Comparison of ENCODE assay signal across 16 mouse cellular contexts in genomic region chr9:43741277-43741676, GRCm38 (mm10). TPM values are rescaled to one million over a fixed set of nuclear protein-coding genes. Genes with fewer than 3 reads are reported as not detected.
DNase-seq lines count a peak whose midpoint lies in the region; TF ChIP-seq lines count a peak whose summit lies in the region.
"Had no signal": no experiment of that assay in that cellular context is flagged by ENCODE, and none has a peak within 500 bp of the region (broad histone marks: within the 10 kb centered on the region; RNA-seq: fewer than 3 reads in every experiment).

No protein-coding gene starts in this region.

- H3K9me3 ChIP-seq in CH12.LX (replicated peaks; ENCODE audit: low read length) = no peaks in the 10 kb centered on the region
- H3K9me3 ChIP-seq in MEL (replicated peaks; ENCODE audit: insufficient read depth, low read length) = no peaks in the 10 kb centered on the region

- H3K27me3 ChIP-seq in CH12.LX (replicated peaks) (peaks cover 67% of the 10 kb centered on the region), MEL (ENCODE audit: control insufficient read depth in 1 of 2, insufficient read depth in 2 of 2, low read length in 2 of 2) (no peaks in the 10 kb centered on the region)

- peak; percentile 63 for TF ChIP-seq EP300 in CH12.LX (IDR thresholded peaks at IDR 0.05; ENCODE audit: low read length)
- TF ChIP-seq EP300 in MEL (IDR thresholded peaks at IDR 0.05; ENCODE audit: low read depth in 1 of 2, low read length in 2 of 2) = peak; percentile 77 to 83

- TF ChIP-seq POLR2A in CH12.LX (IDR thresholded peaks at IDR 0.05; ENCODE audit: low read depth, low read length) = no peak
- no peak for TF ChIP-seq POLR2A in MEL (IDR thresholded peaks at IDR 0.05; ENCODE audit: control insufficient read depth in 1 of 2, insufficient read depth in 1 of 2, low read depth in 1 of 2, low read length in 2 of 2, poor library complexity in 1 of 2)

- H3K79me2 ChIP-seq in CH12.LX (replicated peaks; ENCODE audit: control insufficient read depth, extremely low read depth, insufficient read depth, poor library complexity, severe bottlenecking) = no peaks in the 10 kb centered on the region
- peaks cover 20% of the 10 kb centered on the region for H3K79me2 ChIP-seq in MEL (ENCODE audit: control insufficient read depth, insufficient read depth, low read length, poor library complexity)

- no peak overlapping the region for H3K4me2 ChIP-seq in CH12.LX (ENCODE audit: insufficient read depth, low read depth, poor library complexity, severe bottlenecking)

- no peak for TF ChIP-seq CTCF in CH12.LX (conservative IDR thresholded peaks at IDR 0.05 in 1 of 2, IDR thresholded peaks at IDR 0.05 in 1 of 2; ENCODE audit: low read depth in 2 of 2, low read length in 2 of 2)
- TF ChIP-seq CTCF in MEL (IDR thresholded peaks at IDR 0.05 in 2 of 3, conservative IDR thresholded peaks at IDR 0.05 in 1 of 3; ENCODE audit: control insufficient read depth in 1 of 3, insufficient read depth in 1 of 3, low read depth in 2 of 3, low read length in 3 of 3, poor library complexity in 1 of 3, severe bottlenecking in 1 of 3) = no peak

- dilution Hi-C loops in CH12.LX (cut with MboI; ENCODE audit: extremely low pct_ligation_motif_present, extremely low pct_unique_long_range_greater_than_20kb, low sequenced_read_pairs) = no loop called here

- DNase-seq in CH12.LX (ENCODE audit: extremely low read depth) (no peak), MEL (ENCODE audit: low read depth, low spot score) (peak; percentile 46)
- no peak for DNase-seq in frontal cortex, postnatal 14 days (ENCODE audit: low spot score in 2 of 2)
- no peak for DNase-seq in heart, adult 11 months
- DNase-seq: adrenal gland, adult 2 months; adrenal gland, adult 8-10 months; adrenal gland, postnatal 10 days; adrenal gland, postnatal 14 days; adrenal gland, postnatal 25 days; adrenal gland, postnatal 36 days; B cell, adult 2 months; cerebellum, adult 11 months; cerebellum, adult 18-20 months; cerebellum, adult 2 months; cerebellum, adult 8-10 months had no signal

- H3K4me1 ChIP-seq in CH12.LX (ENCODE audit: control insufficient read depth in 1 of 2, insufficient read depth in 2 of 2) (peaks cover 4 to 20% of the 10 kb centered on the region in 2 experiments; a peak in 3 of 4 replicates), MEL (ENCODE audit: control insufficient read depth in 1 of 2, insufficient read depth in 2 of 2, low read length in 2 of 2) (peaks cover 5 to 17% of the 10 kb centered on the region in 2 experiments; a peak in 2 of 4 replicates)

- in situ Hi-C loops in CH12.LX (cut with MboI; ENCODE audit: low pct_ligation_motif_present, low pct_unique_long_range_greater_than_20kb, low sequenced_read_pairs) = loop anchor here (5.0 to 25.0 kb wide), 2 partner anchors 56 to 404 kb away; no protein-coding TSS in a partner anchor

- no peak for TF ChIP-seq RAD21 in CH12.LX (IDR thresholded peaks at IDR 0.05; ENCODE audit: low read depth, low read length)
- no peak for TF ChIP-seq RAD21 in MEL (IDR thresholded peaks at IDR 0.05; ENCODE audit: low read depth, low read length)

- H3K27ac ChIP-seq in CH12.LX (ENCODE audit: insufficient read depth, low read depth) (no peak overlapping the region), MEL (ENCODE audit: control insufficient read depth, low read depth, low read length) (peak overlapping the region; percentile 73)

- H3K9ac ChIP-seq in CH12.LX (ENCODE audit: insufficient read depth, low read depth) = no peak overlapping the region
- H3K9ac ChIP-seq in MEL (ENCODE audit: control insufficient read depth, low read depth, low read length, poor library complexity, severe bottlenecking) = no peak overlapping the region

- H3K36me3 ChIP-seq in CH12.LX (replicated peaks in 1 of 2; ENCODE audit: control insufficient read depth in 1 of 2, insufficient read depth in 1 of 2, low read length in 1 of 2) (no peaks in the 10 kb centered on the region), MEL (ENCODE audit: control insufficient read depth in 1 of 2, insufficient read depth in 2 of 2, low read length in 2 of 2) (0 out of 4 replicates have a peak, but pooled peaks cover 0 to 3% of the 10 kb centered on the region in 2 experiments)
- H3K36me3 ChIP-seq: G1E had no signal

- H3K4me3 ChIP-seq in CH12.LX (replicated peaks in 1 of 3; ENCODE audit: low read depth in 2 of 3, low read length in 2 of 3, poor library complexity in 1 of 3) (no peak overlapping the region), MEL (ENCODE audit: control insufficient read depth in 1 of 2, insufficient read depth in 1 of 2, low read depth in 2 of 2, low read length in 2 of 2) (no peak overlapping the region)

TF ChIP-seq in CH12.LX, 34 proteins besides CTCF, POLR2A, EP300 and RAD21:
- peak; percentile 63 for TF ChIP-seq JUND (conservative IDR thresholded peaks at IDR 0.05; ENCODE audit: low read depth, low read length)
- no peak for TF ChIP-seq TCF12 (IDR thresholded peaks at IDR 0.05; ENCODE audit: low read depth, low read length)
- no peak for TF ChIP-seq SIN3A (IDR thresholded peaks at IDR 0.05; ENCODE audit: low read length)
- TF ChIP-seq JUN (IDR thresholded peaks at IDR 0.05; ENCODE audit: insufficient read depth, low read depth, low read length) = peak; percentile 39; the same call in 1 of the 2 replicates
- peak; percentile 42; the same call in 1 of the 2 replicates for TF ChIP-seq IRF4 (IDR thresholded peaks at IDR 0.05; ENCODE audit: low read depth, low read length)
- no peak for TF ChIP-seq RCOR1 (conservative IDR thresholded peaks at IDR 0.05; ENCODE audit: low read depth, low read length)

TF ChIP-seq in MEL, 35 proteins besides CTCF, POLR2A, EP300 and RAD21:
- peak; percentile 36; the same call in 1 of the 2 replicates for TF ChIP-seq ETS1 (IDR thresholded peaks at IDR 0.05; ENCODE audit: low read depth, low read length)
- peak; percentile 85 for TF ChIP-seq TCF12 (IDR thresholded peaks at IDR 0.05; ENCODE audit: low read depth, low read length)
- TF ChIP-seq MAX (IDR thresholded peaks at IDR 0.05; ENCODE audit: low read length) = 0 out of 2 replicates have a peak, but pooled peaks have one; percentile 33
- no peak for TF ChIP-seq NRF1 (IDR thresholded peaks at IDR 0.05; ENCODE audit: insufficient read depth, low read depth, low read length, poor library complexity, severe bottlenecking)
- TF ChIP-seq POLR2AphosphoS2 (IDR thresholded peaks at IDR 0.05; ENCODE audit: low read length) = no peak
- TF ChIP-seq USF1 (IDR thresholded peaks at IDR 0.05; ENCODE audit: low read depth, low read length) = no peak
- TF ChIP-seq MYC (IDR thresholded peaks at IDR 0.05; ENCODE audit: low read depth, low read length) = 0 out of 2 replicates have a peak, but pooled peaks have one; percentile 64
- peak; percentile 83 for TF ChIP-seq GATA1 (IDR thresholded peaks at IDR 0.05; ENCODE audit: low read depth, low read length)
- TF ChIP-seq MAFK (IDR thresholded peaks at IDR 0.05; ENCODE audit: borderline replicate concordance, low read depth, low read length) = no peak
- TF ChIP-seq HCFC1 (IDR thresholded peaks at IDR 0.05; ENCODE audit: low read depth, low read length) = no peak
- TF ChIP-seq JUND (IDR thresholded peaks at IDR 0.05; ENCODE audit: low read depth, low read length) = no peak
- TF ChIP-seq TAL1 (IDR thresholded peaks at IDR 0.05; ENCODE audit: low read length) = peak; percentile 46
- TF ChIP-seq BHLHE40 (IDR thresholded peaks at IDR 0.05; ENCODE audit: borderline replicate concordance, low read depth, low read length) = no peak

RNA-seq across cellular contexts. Expression of gene Nectin1, which starts 2.5 kb away (rescaled TPM):
- 1.6 and 1.9 TPM in 2 replicates for total RNA-seq in CH12.LX (2012; rRNA removed)
- 0.09 and 0.26 TPM in 2 replicates for total RNA-seq in CH12.LX (2014; rRNA removed)
- 1.4 and 1.8 TPM in 2 replicates for polyA plus RNA-seq in CH12.LX (2012; ENCODE audit: insufficient read length, low read depth)
- 3.8 and 3.9 TPM in 2 replicates for total RNA-seq in MEL (2012; rRNA removed)
- polyA plus RNA-seq in MEL (2012; ENCODE audit: insufficient read depth in 1 of 2, insufficient read length in 2 of 2, low read depth in 1 of 2, low replicate concordance in 2 of 2, missing spikeins in 1 of 2) = 1 to 10 TPM in 1 of 2 experiments, not detected in 1; 6.2 TPM
- polyA plus RNA-seq: G1E had no signal

Comparison
In these comparisons a context has a peak if more than half of its experiments do, and no peak if none do; other contexts are left out.
1. Of the 35 proteins assayed by ChIP-seq in both MEL and CH12.LX: peak only in MEL: ETS1, MAX, MYC and TCF12; only in CH12.LX: JUND; in both: EP300; in neither: 29.